Mouse (Mus musculus): ENCODE results near the gene Mvb12b.
"Not testable (repeated sequence)": the region's sequence is repeated elsewhere in the genome, so short reads cannot be mapped to it uniquely, and the experiment has no call there.

Gene Mvb12b

GRCm38 (mm10) chr2:33887328-33888099 lies at the start of gene Mvb12b:
Mvb12b (minus strand) TSS chr2:33887946.
- DNase-seq (ENCODE audit: low spot score in 2 of 2) = peak; percentile 32 to 39

DNA sequence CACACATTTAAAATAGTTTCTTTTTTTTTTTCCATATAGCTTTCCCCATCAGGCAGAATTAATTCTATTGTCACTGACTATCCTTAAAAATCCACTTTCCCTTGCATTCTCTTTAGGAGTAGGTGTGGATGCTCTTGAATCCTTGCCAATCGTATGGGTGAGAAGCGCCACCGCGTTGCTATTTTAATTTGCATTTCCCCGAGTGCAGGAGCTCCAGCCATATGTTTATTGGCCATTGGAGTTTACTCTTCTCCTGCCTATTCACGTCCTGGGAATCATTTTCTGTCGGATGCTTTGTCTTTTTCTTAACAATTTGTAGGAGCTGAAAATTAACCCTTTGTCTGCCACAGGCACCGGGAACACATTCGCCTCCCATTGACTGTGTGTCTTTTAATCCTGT lies 48.0 kb upstream of the Mvb12b start:
- no peak for DNase-seq (ENCODE audit: low spot score in 2 of 2)

GRCm38 (mm10) chr2:33933606-33934510 lies 46.1 kb upstream of the Mvb12b start:
- no peak for DNase-seq (ENCODE audit: low spot score in 2 of 2)

DNA sequence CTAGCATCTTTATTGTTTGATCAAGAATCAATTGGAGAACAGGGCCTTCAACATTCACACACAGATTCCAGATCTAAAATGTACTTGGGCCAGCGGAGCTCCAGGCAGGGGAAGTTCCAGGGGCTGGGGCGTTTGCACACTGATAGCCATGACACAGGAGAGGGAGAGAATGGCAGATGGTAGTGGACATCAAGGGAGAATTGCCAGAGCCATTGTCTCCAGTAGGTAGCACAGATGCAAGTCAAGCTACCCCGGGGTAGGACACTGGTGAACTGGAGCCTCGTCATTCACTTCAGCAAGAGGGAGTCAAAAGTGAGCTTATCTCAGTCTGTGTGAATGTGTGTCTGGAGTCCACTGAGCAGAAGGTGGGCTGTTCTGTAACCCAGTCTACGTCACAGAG lies 43.4 kb upstream of the Mvb12b start:
- DNase-seq (ENCODE audit: low spot score in 2 of 2) = no peak

GRCm38 (mm10) chr2:33925288-33925687 lies 37.5 kb upstream of the Mvb12b start:
- DNase-seq (ENCODE audit: low spot score in 2 of 2) = peak in 1 of 2 experiments; percentile 4

GRCm38 (mm10) chr2:33923482-33923881 lies 35.7 kb upstream of the Mvb12b start:
- DNase-seq (ENCODE audit: low spot score in 2 of 2) = no peak

GRCm38 (mm10) chr2:33922466-33922865 lies 34.7 kb upstream of the Mvb12b start:
- no peak for DNase-seq (ENCODE audit: low spot score in 2 of 2)

DNA sequence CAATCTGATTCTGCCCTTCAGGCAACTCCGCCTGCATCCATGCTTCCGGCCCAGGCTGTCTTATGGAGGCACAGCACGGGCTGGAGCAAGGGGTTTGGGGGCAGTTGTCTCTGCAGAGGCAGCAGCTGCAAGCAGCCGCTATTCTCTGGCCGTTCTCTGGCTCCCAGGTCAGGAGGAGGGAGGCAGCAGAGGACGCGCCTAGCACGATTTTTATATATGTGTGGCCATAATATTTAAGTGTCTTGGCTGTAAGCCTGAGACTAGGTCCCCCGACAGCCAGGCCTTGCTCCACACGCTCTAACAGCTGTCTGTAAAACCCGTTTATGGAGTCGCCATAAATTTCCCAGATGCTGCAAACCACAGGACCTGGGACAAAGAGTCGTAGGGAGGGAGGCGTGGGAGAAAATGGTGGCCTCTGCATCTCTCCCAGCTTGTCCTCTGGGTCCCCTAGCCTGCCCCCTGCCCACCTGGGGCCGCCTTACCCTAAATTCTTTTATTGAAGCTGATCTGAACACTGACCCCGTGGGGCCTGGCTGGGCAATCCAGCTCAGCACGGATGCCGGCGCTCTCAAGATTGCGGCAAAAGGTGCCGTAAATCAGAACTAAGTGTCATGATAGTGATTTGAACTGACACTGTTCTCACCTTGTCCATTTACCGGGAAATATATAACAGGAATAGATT lies 32.3 kb upstream of the Mvb12b start:
- DNase-seq (ENCODE audit: low spot score in 2 of 2) = no peak

DNA sequence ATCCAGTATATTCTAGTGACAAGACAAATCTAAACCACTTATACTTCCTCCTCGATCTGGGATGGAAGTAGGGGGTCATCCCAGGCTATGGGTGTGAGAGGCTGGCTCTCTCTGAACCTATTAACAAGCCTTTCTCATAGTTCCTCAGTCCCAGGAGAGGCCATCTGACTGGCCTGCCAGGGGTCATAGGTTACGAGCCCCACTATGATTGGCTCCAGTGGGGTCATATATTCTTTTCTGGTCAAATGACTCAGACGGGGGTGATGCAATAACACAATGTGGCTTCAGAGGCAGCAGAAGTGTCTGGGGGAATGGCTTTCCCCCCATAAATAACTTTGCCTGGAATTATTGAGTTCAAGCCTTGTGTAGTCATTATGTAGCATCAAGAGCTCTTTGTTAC lies 31.1 kb upstream of the Mvb12b start:
- DNase-seq (ENCODE audit: low spot score in 2 of 2) = peak in 1 of 2 experiments; percentile 18

GRCm38 (mm10) chr2:33918318-33918717 lies 30.6 kb upstream of the Mvb12b start:
- DNase-seq (ENCODE audit: low spot score in 2 of 2) = peak; percentile 32 to 52

DNA sequence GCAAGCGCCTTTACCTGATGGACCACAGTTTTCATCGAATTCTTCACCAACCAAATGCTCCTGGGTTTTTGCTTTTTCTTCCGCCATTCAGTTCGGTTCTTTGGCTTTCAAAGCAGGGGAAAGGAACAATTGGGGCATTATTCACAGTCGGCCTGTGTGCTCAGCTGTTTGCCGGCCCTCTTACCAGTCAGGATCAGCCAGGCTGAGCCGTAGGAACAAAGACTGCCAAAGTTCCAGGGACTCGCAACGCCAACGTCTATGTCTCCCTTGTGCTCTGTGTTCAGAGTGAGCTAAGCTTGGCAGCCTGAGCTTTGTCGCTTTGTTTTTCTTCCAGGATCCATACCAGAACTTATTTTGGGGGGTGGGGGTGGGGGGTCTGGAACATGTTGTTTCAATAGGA lies 28.9 kb upstream of the Mvb12b start:
- DNase-seq (ENCODE audit: low spot score in 2 of 2) = no peak

- DNase-seq (ENCODE audit: low spot score in 2 of 2) = no peak
Observed at GRCm38 (mm10) chr2:33914998-33915397, 27.3 kb upstream of the Mvb12b start.

- DNase-seq (ENCODE audit: low spot score in 2 of 2) = no peak
Observed at GRCm38 (mm10) chr2:33914334-33914733, 26.6 kb upstream of the Mvb12b start.

GRCm38 (mm10) chr2:33913598-33913997 lies 25.9 kb upstream of the Mvb12b start:
- not testable (repeated sequence) for DNase-seq (ENCODE audit: low spot score in 2 of 2)

DNA sequence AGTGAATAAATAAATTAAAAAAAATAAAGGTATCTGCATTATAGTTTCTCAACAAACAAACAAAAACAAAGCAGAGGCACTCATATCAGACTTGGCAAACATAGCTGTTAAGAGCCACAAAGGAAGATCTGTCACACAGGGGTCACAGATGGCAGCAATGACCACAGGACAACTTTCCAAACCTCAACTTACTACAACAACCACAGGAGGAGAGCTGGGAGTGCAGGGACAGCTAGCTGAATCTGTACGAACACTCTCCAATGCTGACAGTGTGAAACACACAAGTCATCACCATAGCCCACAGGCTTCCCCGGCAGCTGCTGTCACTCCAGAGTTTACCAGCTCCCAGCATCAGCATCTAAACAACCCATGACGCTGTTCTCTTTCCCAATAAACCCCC lies 25.0 kb upstream of the Mvb12b start:
- no peak for DNase-seq (ENCODE audit: low spot score in 2 of 2)

- DNase-seq (ENCODE audit: low spot score in 2 of 2) = peak; percentile 58 to 62
Observed at GRCm38 (mm10) chr2:33908374-33908773, 20.6 kb upstream of the Mvb12b start.

DNA sequence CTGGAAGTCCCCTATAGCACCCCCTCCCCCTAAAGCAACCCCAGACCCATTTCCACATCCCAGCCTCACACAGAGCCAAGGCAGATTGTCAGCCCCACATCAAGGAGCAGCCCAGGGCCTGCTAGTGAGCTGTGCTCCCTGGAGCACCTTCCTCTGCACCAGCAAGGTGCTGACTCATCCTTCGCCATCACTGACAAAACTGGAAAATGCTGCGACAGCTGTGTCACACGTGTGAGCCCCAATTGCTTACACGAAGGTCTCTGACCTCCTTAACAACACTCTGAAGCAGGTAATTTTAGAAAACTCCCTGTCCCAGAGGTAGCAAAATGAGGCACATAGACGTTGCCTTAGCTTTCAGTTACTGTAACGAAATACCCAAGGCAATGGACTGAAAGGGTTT lies 19.4 kb upstream of the Mvb12b start:
- no peak for DNase-seq (ENCODE audit: low spot score in 2 of 2)

DNA sequence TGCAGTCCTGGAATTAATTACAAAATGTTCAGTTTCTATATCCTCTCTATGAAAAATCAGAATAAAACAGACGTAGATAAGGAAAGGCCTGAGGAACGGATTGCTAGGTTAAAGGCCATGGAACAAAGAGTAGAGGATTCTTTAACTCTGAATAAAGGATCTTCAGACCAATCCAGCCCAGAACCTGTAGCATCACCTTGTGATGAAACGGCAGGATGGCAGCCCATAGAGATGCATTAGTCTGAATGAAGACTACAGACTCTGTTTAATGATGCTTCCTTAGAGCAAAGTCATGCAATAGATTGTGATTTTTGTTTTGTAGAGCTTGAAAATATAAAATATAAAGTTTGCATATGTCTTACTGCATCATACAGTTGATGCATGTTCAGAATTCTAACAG lies 8.1 kb upstream of the Mvb12b start:
- no peak for DNase-seq (ENCODE audit: low spot score in 2 of 2)

DNA sequence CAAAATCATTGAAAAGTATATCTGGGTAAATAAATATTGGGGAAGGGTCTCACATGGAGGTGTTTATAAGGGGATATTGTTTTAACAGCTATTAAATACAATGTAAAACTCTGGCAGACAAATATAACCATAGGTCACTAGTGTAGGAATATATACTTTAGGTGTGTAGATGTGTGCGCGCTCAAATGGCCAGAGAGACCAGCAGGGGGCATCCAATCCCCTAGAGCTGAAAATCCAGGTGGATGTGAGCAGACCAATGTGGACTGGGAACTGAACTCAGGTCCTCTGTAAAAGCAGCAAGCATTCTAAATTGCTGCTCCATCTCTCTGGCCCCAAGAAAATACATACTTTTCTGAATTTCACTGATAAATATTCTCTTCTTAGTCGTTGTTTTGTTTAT lies 5.4 kb upstream of the Mvb12b start:
- DNase-seq (ENCODE audit: low spot score in 2 of 2) = no peak

GRCm38 (mm10) chr2:33892354-33892753 lies 4.6 kb upstream of the Mvb12b start:
- DNase-seq (ENCODE audit: low spot score in 2 of 2) = no peak

- DNase-seq (ENCODE audit: low spot score in 2 of 2) = no peak
Observed at GRCm38 (mm10) chr2:33888100-33888385, 297 bp upstream of the Mvb12b start.

All from spleen, postnatal 36 days (tissue).